Mouse (Mus musculus): ENCODE measurements around the gene Drd2.

DNA sequence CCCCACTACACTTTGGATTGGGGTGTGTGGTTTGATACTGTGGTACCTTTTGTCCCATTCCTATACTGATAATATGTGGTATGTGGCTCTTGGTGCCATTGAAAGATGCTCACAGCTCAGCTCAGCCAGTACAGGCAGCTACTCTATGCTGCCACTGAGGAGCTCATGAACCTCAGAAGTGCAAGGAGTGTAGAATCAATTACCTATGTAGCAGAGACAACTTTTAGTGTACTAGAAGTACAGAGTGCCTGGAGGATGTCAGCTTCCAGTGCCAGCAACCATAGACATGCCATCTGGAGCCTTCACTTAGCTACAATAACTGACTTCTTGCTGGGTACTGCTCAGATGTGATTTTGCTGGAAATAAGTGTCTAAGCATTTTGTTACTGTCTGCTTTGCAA lies 21.8 kb upstream of the Drd2 start:
- TF ChIP-seq POLR2A (IDR thresholded peaks at IDR 0.05; ENCODE audit: borderline replicate concordance, control insufficient read depth, low read depth, low read length) (no peak), CTCF (IDR thresholded peaks at IDR 0.05; ENCODE audit: control insufficient read depth, insufficient read depth, low read length) (no peak)
